Mouse (Mus musculus): ENCODE data around the gene Slc17a6.
"Not testable (repeated sequence)": the region's sequence is repeated elsewhere in the genome, so short reads cannot be mapped to it uniquely, and the experiment has no call there.

Gene Slc17a6

GRCm38 (mm10) chr7:51693539-51694217 is 71.9 kb downstream of the Slc17a6 start:
- DNase-seq (ENCODE audit: low spot score) = no peak

- no peak for DNase-seq (ENCODE audit: low spot score)
These were observed 72.6 kb downstream of the Slc17a6 start for GRCm38 (mm10) chr7:51694452-51694851.

GRCm38 (mm10) chr7:51709508-51709907 is 87.7 kb downstream of the Slc17a6 start:
- DNase-seq (ENCODE audit: low spot score) = no peak

- not testable (repeated sequence) for DNase-seq (ENCODE audit: low spot score)
These were observed 88.5 kb downstream of the Slc17a6 start for GRCm38 (mm10) chr7:51710346-51710745.

- DNase-seq (ENCODE audit: low spot score) = no peak
These were observed 94.0 kb downstream of the Slc17a6 start for GRCm38 (mm10) chr7:51715771-51716170.
